Mouse (Mus musculus) intestine, embryonic 16.5 days (tissue): ENCODE data around the gene Phlda3. TPM values are rescaled to one million over a fixed set of nuclear protein-coding genes. Genes with fewer than 3 reads are reported as not detected.

Source experiments
- ATAC-seq: fragments of 200-750 bp; cut with Nextera tagmentation; 2 replicates; pipeline ENCODE4 v1.8.0; 2017; ENCODE audit warnings: moderate TSS enrichment, moderate library complexity
- H3K27ac ChIP-seq: fragments of 300-500 bp; sonication (generic); 2 replicates; pipeline ENCODE4 v1.5.1; 2014; ENCODE audit warnings: mild to moderate bottlenecking, low read length
- H3K27me3 ChIP-seq: fragments of 300-500 bp; sonication (generic); replicated peaks from 2 replicates; pipeline ENCODE4 v1.6.1; 2014; ENCODE audit warnings: low read length, control low read depth, mixed read lengths; ENCODE audit not compliant: control insufficient read depth, insufficient read depth
- H3K36me3 ChIP-seq: fragments of 300-500 bp; sonication (generic); 2 replicates; pipeline ENCODE4 v1.6.1; 2014; ENCODE audit warnings: low read length, control low read depth; ENCODE audit not compliant: control insufficient read depth, insufficient read depth
- H3K4me1 ChIP-seq: fragments of 300-500 bp; sonication (generic); 2 replicates; pipeline ENCODE4 v1.6.1; 2014; ENCODE audit warnings: low read length, control low read depth, mixed read lengths; ENCODE audit not compliant: control insufficient read depth, insufficient read depth
- H3K4me2 ChIP-seq: fragments of 300-500 bp; sonication (generic); 2 replicates; pipeline ENCODE4 v1.6.1; 2014; ENCODE audit warnings: low read depth, low read length, control low read depth
- H3K4me3 ChIP-seq: fragments of 300-500 bp; sonication (generic); 2 replicates; pipeline ENCODE4 v1.5.1; 2014; ENCODE audit warnings: mild to moderate bottlenecking, low read length
- H3K9ac ChIP-seq: fragments of 300-500 bp; sonication (generic); 2 replicates; pipeline ENCODE4 v1.6.1; 2014; ENCODE audit warnings: low read depth, low read length
- H3K9me3 ChIP-seq: fragments of 300-500 bp; sonication (generic); 2 replicates; pipeline ENCODE4 v1.6.1; 2016; ENCODE audit warnings: low read length, control low read depth; ENCODE audit not compliant: control insufficient read depth
- WGBS: fragments of 180-500 bp; shearing (Covaris S2); extraction: QIAGEN DNeasy Blood & Tissue Kit; methylation state at CpG from one replicate; pipeline ENCODE4 v1.1.7; 2014; 5-methylcytosine and 5-hydroxymethylcytosine counted together
- polyA plus RNA-seq: library from polyadenylated mRNA; unstranded; fragments of >200 nt; fragmentation: Nextera tagmentation; extraction: Ambion mirVana; gene quantifications from 2 replicates; pipeline ENCODE4 v1.2.1, GENCODE M21; 2015

The Phlda3 gene
- polyA plus RNA-seq, 1 experiment from 2014 or later, result 36.6 TPM

- Histone ChIP-seq H3K4me2 (no peak overlapping the region), H3K36me3 (no peaks in the 10 kb centered on the region), H3K4me3 (no peak overlapping the region), H3K4me1 (no peaks in the 10 kb centered on the region), H3K27me3 (no peaks in the 10 kb centered on the region), H3K9ac (no peak overlapping the region), H3K27ac (no peak overlapping the region), H3K9me3 (no peaks in the 10 kb centered on the region)
- no peak for ATAC-seq
- 64% methylated on average over 9 of the region's 9 CpGs for WGBS
These were observed 10.6 kb upstream of the Phlda3 start for GRCm38 (mm10) chr1:135755287-135755686.

- H3K4me3 ChIP-seq, result no peak overlapping the region
- WGBS, result 72% methylated on average over 3 of the region's 3 CpGs
- H3K27ac ChIP-seq, result no peak overlapping the region
- H3K9me3 ChIP-seq, result no peaks in the 10 kb centered on the region
- no peak for ATAC-seq
- H3K36me3 ChIP-seq, result no peaks in the 10 kb centered on the region
- no peak overlapping the region for H3K9ac ChIP-seq
- no peaks in the 10 kb centered on the region for H3K27me3 ChIP-seq
- H3K4me2 ChIP-seq, result no peak overlapping the region
- H3K4me1 ChIP-seq, result no peaks in the 10 kb centered on the region
These were observed 10.0 kb upstream of the Phlda3 start for GRCm38 (mm10) chr1:135755913-135756312.

- no peak for ATAC-seq
- H3K4me3 ChIP-seq, result no peak overlapping the region
- 73% methylated on average over 8 of the region's 8 CpGs for WGBS
- H3K36me3 ChIP-seq, result no peaks in the 10 kb centered on the region
- H3K4me2 ChIP-seq, result no peak overlapping the region
- no peak overlapping the region for H3K27ac ChIP-seq
- no peak overlapping the region for H3K9ac ChIP-seq
- no peaks in the 10 kb centered on the region for H3K27me3 ChIP-seq
- H3K4me1 ChIP-seq, result no peaks in the 10 kb centered on the region
- H3K9me3 ChIP-seq, result no peaks in the 10 kb centered on the region
These were observed 8.6 kb upstream of the Phlda3 start for GRCm38 (mm10) chr1:135757287-135757686.

- H3K27ac ChIP-seq, result no peak overlapping the region
- no peaks in the 10 kb centered on the region for H3K27me3 ChIP-seq
- H3K36me3 ChIP-seq, result no peaks in the 10 kb centered on the region
- no peak overlapping the region for H3K4me2 ChIP-seq
- WGBS, result 80% methylated on average over 4 of the region's 4 CpGs
- H3K4me3 ChIP-seq, result no peak overlapping the region
- H3K4me1 ChIP-seq, result peaks cover 6% of the 10 kb centered on the region; the same call in 1 of the 2 replicates
- H3K9ac ChIP-seq, result no peak overlapping the region
- H3K9me3 ChIP-seq, result no peaks in the 10 kb centered on the region
- no peak for ATAC-seq
These were observed 6.2 kb upstream of the Phlda3 start for GRCm38 (mm10) chr1:135759685-135760084.

GRCm38 (mm10) chr1:135760216-135760615 is 5.7 kb upstream of the Phlda3 start:
- Histone ChIP-seq H3K27me3 (no peaks in the 10 kb centered on the region), H3K4me3 (no peak overlapping the region), H3K27ac (no peak overlapping the region), H3K9me3 (no peaks in the 10 kb centered on the region), H3K4me2 (no peak overlapping the region), H3K36me3 (no peaks in the 10 kb centered on the region), H3K4me1 (peaks cover 8% of the 10 kb centered on the region; the same call in 1 of the 2 replicates), H3K9ac (no peak overlapping the region)
- ATAC-seq, result no peak
- WGBS, result 57% methylated on average over 8 of the region's 8 CpGs

- H3K4me3 ChIP-seq, result no peak overlapping the region
- no peak overlapping the region for H3K27ac ChIP-seq
- H3K9me3 ChIP-seq, result no peaks in the 10 kb centered on the region
- H3K27me3 ChIP-seq, result no peaks in the 10 kb centered on the region
- no peak overlapping the region for H3K9ac ChIP-seq
- 84% methylated on average over 5 of the region's 5 CpGs for WGBS
- peaks cover 16% of the 10 kb centered on the region for H3K4me1 ChIP-seq
- no peaks in the 10 kb centered on the region for H3K36me3 ChIP-seq
- H3K4me2 ChIP-seq, result no peak overlapping the region
- ATAC-seq, result no peak
These were observed 4.2 kb upstream of the Phlda3 start for GRCm38 (mm10) chr1:135761728-135762127.

- 68% methylated on average over 9 of the region's 9 CpGs for WGBS
- Histone ChIP-seq H3K4me3 (no peak overlapping the region), H3K27me3 (no peaks in the 10 kb centered on the region), H3K9ac (peak overlapping the region; percentile 34; the same call in 1 of the 2 replicates), H3K36me3 (peaks cover 3% of the 10 kb centered on the region), H3K27ac (0 out of 2 replicates have a peak overlapping the region, but pooled peaks have one; percentile 11), H3K9me3 (no peaks in the 10 kb centered on the region), H3K4me2 (no peak overlapping the region), H3K4me1 (peaks cover 31% of the 10 kb centered on the region)
- no peak for ATAC-seq
These were observed 2.3 kb upstream of the Phlda3 start for GRCm38 (mm10) chr1:135763503-135764205.

- H3K9ac ChIP-seq, result peak overlapping the region; percentile 34; the same call in 1 of the 2 replicates
- WGBS, result 39% methylated on average over 2 of the region's 2 CpGs
- peaks cover 31% of the 10 kb centered on the region for H3K4me1 ChIP-seq
- H3K27me3 ChIP-seq, result no peaks in the 10 kb centered on the region
- ATAC-seq, result no peak
- H3K36me3 ChIP-seq, result peaks cover 8% of the 10 kb centered on the region
- H3K27ac ChIP-seq, result 0 out of 2 replicates have a peak overlapping the region, but pooled peaks have one; percentile 11
- H3K9me3 ChIP-seq, result no peaks in the 10 kb centered on the region
- no peak overlapping the region for H3K4me3 ChIP-seq
- no peak overlapping the region for H3K4me2 ChIP-seq
These were observed 1.8 kb upstream of the Phlda3 start for GRCm38 (mm10) chr1:135764206-135764528.

GRCm38 (mm10) chr1:135766592-135767306 is 830 bp downstream of the Phlda3 start:
- H3K4me3 ChIP-seq, result peak overlapping the region; percentile 77
- WGBS, result 13% methylated on average over 30 of the region's 30 CpGs

More at GRCm38 (mm10) chr1:135766592-135767306, 830 bp downstream of the Phlda3 start:
- peak overlapping the region; percentile 96 for H3K4me2 ChIP-seq
- H3K9me3 ChIP-seq, result no peaks in the 10 kb centered on the region
- peak overlapping the region; percentile 92 for H3K9ac ChIP-seq
- H3K27ac ChIP-seq, result peak overlapping the region; percentile 94
- no peaks in the 10 kb centered on the region for H3K27me3 ChIP-seq
- H3K4me1 ChIP-seq, result peaks cover 43% of the 10 kb centered on the region
- no peak for ATAC-seq
- H3K36me3 ChIP-seq, result peaks cover 8% of the 10 kb centered on the region
